Mouse (Mus musculus): ENCODE measurements around the gene Arfgef2. TPM values are rescaled to one million over a fixed set of nuclear protein-coding genes. Genes with fewer than 3 reads are reported as not detected.

The Arfgef2 gene
- polyA plus RNA-seq, 1 experiment from 2014 or later: 4.0 TPM

GRCm38 (mm10) chr2:166935582-166935981 lies 130.2 kb downstream of the Arfgef2 start:
- Histone ChIP-seq H3K4me3 (ENCODE audit: low read depth, low read length) (no peak overlapping the region), H3K36me3 (replicated peaks; ENCODE audit: control insufficient read depth, insufficient read depth, low read depth, low read length) (peaks cover 19% of the 10 kb centered on the region), H3K4me1 (ENCODE audit: control insufficient read depth, insufficient read depth, low read length) (no peaks in the 10 kb centered on the region), H3K4me2 (ENCODE audit: low read depth, low read length) (no peak overlapping the region), H3K27ac (replicated peaks; ENCODE audit: low read depth, low read length) (no peak overlapping the region), H3K27me3 (ENCODE audit: control insufficient read depth, insufficient read depth, low read length) (no peaks in the 10 kb centered on the region), H3K9ac (replicated peaks; ENCODE audit: low read length) (no peak overlapping the region), H3K9me3 (replicated peaks; ENCODE audit: control insufficient read depth, low read length) (no peaks in the 10 kb centered on the region)
- DNase-seq (ENCODE audit: low spot score): no peak
- 90% methylated on average over 7 of the region's 7 CpGs for WGBS
- no peak for ATAC-seq (replicated peaks; ENCODE audit: insufficient number of reproducible peaks, low FRiP score, low TSS enrichment, low read depth)

GRCm38 (mm10) chr2:166936166-166936565 lies 130.8 kb downstream of the Arfgef2 start:
- DNase-seq (ENCODE audit: low spot score): no peak
- Histone ChIP-seq H3K4me3 (ENCODE audit: low read depth, low read length) (no peak overlapping the region), H3K9ac (replicated peaks; ENCODE audit: low read length) (no peak overlapping the region), H3K4me1 (ENCODE audit: control insufficient read depth, insufficient read depth, low read length) (no peaks in the 10 kb centered on the region), H3K4me2 (ENCODE audit: low read depth, low read length) (no peak overlapping the region), H3K27ac (replicated peaks; ENCODE audit: low read depth, low read length) (no peak overlapping the region), H3K27me3 (ENCODE audit: control insufficient read depth, insufficient read depth, low read length) (no peaks in the 10 kb centered on the region), H3K9me3 (replicated peaks; ENCODE audit: control insufficient read depth, low read length) (no peaks in the 10 kb centered on the region), H3K36me3 (replicated peaks; ENCODE audit: control insufficient read depth, insufficient read depth, low read depth, low read length) (peaks cover 19% of the 10 kb centered on the region)
- no peak for ATAC-seq (replicated peaks; ENCODE audit: insufficient number of reproducible peaks, low FRiP score, low TSS enrichment, low read depth)
- 93% methylated on average over 2 of the region's 2 CpGs for WGBS

- no peak overlapping the region for H3K9ac ChIP-seq (replicated peaks; ENCODE audit: low read length)
- H3K36me3 ChIP-seq (replicated peaks; ENCODE audit: control insufficient read depth, insufficient read depth, low read depth, low read length): peaks cover 7% of the 10 kb centered on the region
These were observed 137.8 kb downstream of the Arfgef2 start for GRCm38 (mm10) chr2:166943146-166943545.

GRCm38 (mm10) chr2:166944346-166944745 lies 139.0 kb downstream of the Arfgef2 start:
- 84% methylated on average over 1 of the region's 1 CpGs for WGBS
- ATAC-seq (replicated peaks; ENCODE audit: insufficient number of reproducible peaks, low FRiP score, low TSS enrichment, low read depth): no peak
- Histone ChIP-seq H3K4me1 (ENCODE audit: control insufficient read depth, insufficient read depth, low read length) (no peaks in the 10 kb centered on the region), H3K4me2 (ENCODE audit: low read depth, low read length) (no peak overlapping the region), H3K4me3 (ENCODE audit: low read depth, low read length) (no peak overlapping the region), H3K36me3 (replicated peaks; ENCODE audit: control insufficient read depth, insufficient read depth, low read depth, low read length) (peaks cover 7% of the 10 kb centered on the region), H3K27me3 (ENCODE audit: control insufficient read depth, insufficient read depth, low read length) (no peaks in the 10 kb centered on the region), H3K27ac (replicated peaks; ENCODE audit: low read depth, low read length) (no peak overlapping the region), H3K9ac (replicated peaks; ENCODE audit: low read length) (no peak overlapping the region), H3K9me3 (replicated peaks; ENCODE audit: control insufficient read depth, low read length) (no peaks in the 10 kb centered on the region)
- DNase-seq (ENCODE audit: low spot score): no peak

More at GRCm38 (mm10) chr2:166943146-166943545, 137.8 kb downstream of the Arfgef2 start:
- 95% methylated on average over 2 of the region's 2 CpGs for WGBS
- Histone ChIP-seq H3K27ac (replicated peaks; ENCODE audit: low read depth, low read length) (no peak overlapping the region), H3K4me3 (ENCODE audit: low read depth, low read length) (no peak overlapping the region), H3K4me2 (ENCODE audit: low read depth, low read length) (no peak overlapping the region), H3K9me3 (replicated peaks; ENCODE audit: control insufficient read depth, low read length) (no peaks in the 10 kb centered on the region), H3K4me1 (ENCODE audit: control insufficient read depth, insufficient read depth, low read length) (no peaks in the 10 kb centered on the region), H3K27me3 (ENCODE audit: control insufficient read depth, insufficient read depth, low read length) (no peaks in the 10 kb centered on the region)
- ATAC-seq (replicated peaks; ENCODE audit: insufficient number of reproducible peaks, low FRiP score, low TSS enrichment, low read depth): no peak
- no peak for DNase-seq (ENCODE audit: low spot score)

GRCm38 (mm10) chr2:166945456-166945855 lies 140.1 kb downstream of the Arfgef2 start:
- Histone ChIP-seq H3K27me3 (ENCODE audit: control insufficient read depth, insufficient read depth, low read length) (no peaks in the 10 kb centered on the region), H3K27ac (replicated peaks; ENCODE audit: low read depth, low read length) (no peak overlapping the region), H3K4me2 (ENCODE audit: low read depth, low read length) (no peak overlapping the region), H3K4me3 (ENCODE audit: low read depth, low read length) (no peak overlapping the region), H3K36me3 (replicated peaks; ENCODE audit: control insufficient read depth, insufficient read depth, low read depth, low read length) (peaks cover 11% of the 10 kb centered on the region), H3K4me1 (ENCODE audit: control insufficient read depth, insufficient read depth, low read length) (no peaks in the 10 kb centered on the region), H3K9me3 (replicated peaks; ENCODE audit: control insufficient read depth, low read length) (no peaks in the 10 kb centered on the region), H3K9ac (replicated peaks; ENCODE audit: low read length) (no peak overlapping the region)
- 61% methylated on average over 4 of the region's 4 CpGs for WGBS
- ATAC-seq (replicated peaks; ENCODE audit: insufficient number of reproducible peaks, low FRiP score, low TSS enrichment, low read depth) (0 out of 2 replicates have a peak, but pooled peaks have one; percentile 23), DNase-seq (ENCODE audit: low spot score) (peak; percentile 56)

Other genes with a start within 250 kb of the Arfgef2 start
- 15.5 and 21.7 TPM in 2 replicates for gene Prex1, start 91.8 kb upstream of the Arfgef2 start, polyA plus RNA-seq (2014; fragmentation: Nextera tagmentation; extraction: Ambion mirVana)
- 8.9 and 10.3 TPM in 2 replicates for gene Trp53rkb, start 13.1 kb upstream of the Arfgef2 start, polyA plus RNA-seq (2014; fragmentation: Nextera tagmentation; extraction: Ambion mirVana)
- gene Cse1l, start 100.5 kb downstream of the Arfgef2 start, polyA plus RNA-seq (2014; fragmentation: Nextera tagmentation; extraction: Ambion mirVana): 250 and 276 TPM in 2 replicates
- 91.5 and 96.3 TPM in 2 replicates for gene Stau1, start 190.7 kb downstream of the Arfgef2 start, polyA plus RNA-seq (2014; fragmentation: Nextera tagmentation; extraction: Ambion mirVana)
- 41.4 and 42.6 TPM in 2 replicates for gene Ddx27, start 209.6 kb downstream of the Arfgef2 start, polyA plus RNA-seq (2014; fragmentation: Nextera tagmentation; extraction: Ambion mirVana)